11 mouse cellular contexts compared by ENCODE assay signal in genomic region chr11:120957731-120958257, GRCm38 (mm10). TPM values are rescaled to one million over a fixed set of nuclear protein-coding genes. Genes with fewer than 3 reads are reported as not detected.
DNase-seq lines count a peak whose midpoint lies in the region; ATAC-seq and TF ChIP-seq lines count a peak whose summit lies in the region.
"Had no signal": no experiment of that assay in that cellular context is flagged by ENCODE, and none has a peak within 500 bp of the region (broad histone marks: within the 10 kb centered on the region; RNA-seq: fewer than 3 reads in every experiment).

No protein-coding gene starts in this region.

- H3K27ac ChIP-seq in layer of hippocampus, adult 2 months: peak overlapping the region; percentile 62; the same call in 1 of the 2 replicates
- H3K27ac ChIP-seq in embryonic facial prominence, embryonic 13.5 days: no peak overlapping the region
- peak overlapping the region; percentile 51 for H3K27ac ChIP-seq in heart, embryonic 15.5 days

- H3K4me1 ChIP-seq in embryonic facial prominence, embryonic 13.5 days: peaks cover 12% of the 10 kb centered on the region
- peaks cover 60% of the 10 kb centered on the region for H3K4me1 ChIP-seq in heart, embryonic 15.5 days (replicated peaks)

- 0 out of 2 replicates have a peak overlapping the region, but pooled peaks have one; percentile 6 for H3K9ac ChIP-seq in embryonic facial prominence, embryonic 13.5 days
- no peak overlapping the region for H3K9ac ChIP-seq in heart, embryonic 15.5 days

- no peak overlapping the region for H3K4me3 ChIP-seq in layer of hippocampus, adult 2 months
- no peak overlapping the region for H3K4me3 ChIP-seq in embryonic facial prominence, embryonic 13.5 days
- no peak overlapping the region for H3K4me3 ChIP-seq in heart, embryonic 15.5 days

- no peak overlapping the region for H3K4me2 ChIP-seq in embryonic facial prominence, embryonic 13.5 days
- no peak overlapping the region for H3K4me2 ChIP-seq in heart, embryonic 15.5 days

- H3K9me3 ChIP-seq in embryonic facial prominence, embryonic 13.5 days: no peaks in the 10 kb centered on the region
- H3K9me3 ChIP-seq in heart, embryonic 15.5 days (replicated peaks): no peaks in the 10 kb centered on the region

- H3K27me3 ChIP-seq in embryonic facial prominence, embryonic 13.5 days: no peaks in the 10 kb centered on the region
- no peaks in the 10 kb centered on the region for H3K27me3 ChIP-seq in heart, embryonic 15.5 days

- WGBS in embryonic facial prominence, embryonic 13.5 days: 74% methylated on average over 15 of the region's 15 CpGs
- WGBS in heart, embryonic 15.5 days: 57% methylated on average over 15 of the region's 15 CpGs

- peak in 1 of 2 experiments; percentile 39 for DNase-seq in layer of hippocampus, adult 2 months (ENCODE audit: low spot score in 2 of 2)
- DNase-seq in layer of hippocampus, adult 8-10 months (ENCODE audit: low spot score in 2 of 2): no peak
- peak; percentile 65 to 73 for DNase-seq in lung, postnatal 4 days
- DNase-seq in cerebellum, postnatal 36 days: no peak
- no peak for DNase-seq in thymus, postnatal 14 days
- no peak for DNase-seq in adrenal gland, adult 8-10 months
- DNase-seq: adrenal gland, postnatal 14 days; thymus, adult 2 months had no signal

- peaks cover 85% of the 10 kb centered on the region for H3K36me3 ChIP-seq in embryonic facial prominence, embryonic 13.5 days
- H3K36me3 ChIP-seq in heart, embryonic 15.5 days: peaks cover 50% of the 10 kb centered on the region

- ATAC-seq in embryonic facial prominence, embryonic 13.5 days (ENCODE audit: insufficient number of reproducible peaks, insufficient read depth, low FRiP score, low TSS enrichment, low read depth): no peak
- ATAC-seq in heart, embryonic 15.5 days (replicated peaks; ENCODE audit: insufficient number of reproducible peaks, insufficient read depth, low FRiP score, low read depth): no peak
- ATAC-seq: forebrain, embryonic 16.5 days had no signal

- TF ChIP-seq CTCF in layer of hippocampus, adult 2 months (conservative IDR thresholded peaks at IDR 0.05): no peak

RNA-seq across cellular contexts. Expression of gene Slc16a3, which starts 9.5 kb away (rescaled TPM):
- total RNA-seq in layer of hippocampus, adult 2 months (2021): 1 to 10 TPM; 1.6 to 1.9 TPM
- 10 to 100 TPM in 1 of 4 experiments, 1 to 10 TPM in 3; 2.1 to 11.0 (median 7.0) TPM for total RNA-seq in layer of hippocampus, adult 8-10 months (2022)
- 56.4 and 63.4 TPM in 2 replicates for polyA plus RNA-seq in embryonic facial prominence, embryonic 13.5 days (2015; fragmentation: Nextera tagmentation; extraction: Ambion mirVana)
- polyA plus RNA-seq in heart, embryonic 15.5 days (2015; fragmentation: Nextera tagmentation; extraction: Ambion mirVana): 158 and 159 TPM in 2 replicates
- 1 to 10 TPM in 3 of 4 experiments, under 1 TPM in 1; 0.55 to 1.7 (median 1.5) TPM for total RNA-seq in adrenal gland, adult 8-10 months (2022)

RNA-seq across cellular contexts. Expression of gene Ccdc57, which starts 25.1 kb away (rescaled TPM):
- 1 to 10 TPM; 8.4 to 8.7 TPM for total RNA-seq in layer of hippocampus, adult 2 months (2021)
- 10 to 100 TPM in 1 of 4 experiments, 1 to 10 TPM in 3; 9.0 to 10.0 (median 9.5) TPM for total RNA-seq in layer of hippocampus, adult 8-10 months (2022)
- 6.1 and 6.8 TPM in 2 replicates for polyA plus RNA-seq in embryonic facial prominence, embryonic 13.5 days (2015; fragmentation: Nextera tagmentation; extraction: Ambion mirVana)
- 3.5 and 4.5 TPM in 2 replicates for polyA plus RNA-seq in heart, embryonic 15.5 days (2015; fragmentation: Nextera tagmentation; extraction: Ambion mirVana)
- total RNA-seq in adrenal gland, adult 8-10 months (2022): 10 to 100 TPM in 3 of 4 experiments, 1 to 10 TPM in 1; 9.9 to 24.5 (median 15.1) TPM

RNA-seq across cellular contexts. Expression of gene Csnk1d, which starts 33.3 kb away (rescaled TPM):
- 100 to 1,000 TPM; 133 to 136 TPM for total RNA-seq in layer of hippocampus, adult 2 months (2021)
- total RNA-seq in layer of hippocampus, adult 8-10 months (2022): 100 to 1,000 TPM; 120 to 153 (median 134) TPM
- 132 and 134 TPM in 2 replicates for polyA plus RNA-seq in embryonic facial prominence, embryonic 13.5 days (2015; fragmentation: Nextera tagmentation; extraction: Ambion mirVana)
- 59.5 and 79.0 TPM in 2 replicates for polyA plus RNA-seq in heart, embryonic 15.5 days (2015; fragmentation: Nextera tagmentation; extraction: Ambion mirVana)
- 100 to 1,000 TPM; 117 to 145 (median 136) TPM for total RNA-seq in adrenal gland, adult 8-10 months (2022)

Comparison
In these comparisons a context has a peak if more than half of its experiments do, and no peak if none do; other contexts are left out.
1. DNase-seq: peak in lung, postnatal 4 days (2 of 2); none in layer of hippocampus, adult 8-10 months (0 of 2), cerebellum, postnatal 36 days (0 of 2), thymus, postnatal 14 days (single experiment) and adrenal gland, adult 8-10 months (single experiment).